Comparison of ENCODE assay signal across 17 mouse cellular contexts in the genomic region with DNA sequence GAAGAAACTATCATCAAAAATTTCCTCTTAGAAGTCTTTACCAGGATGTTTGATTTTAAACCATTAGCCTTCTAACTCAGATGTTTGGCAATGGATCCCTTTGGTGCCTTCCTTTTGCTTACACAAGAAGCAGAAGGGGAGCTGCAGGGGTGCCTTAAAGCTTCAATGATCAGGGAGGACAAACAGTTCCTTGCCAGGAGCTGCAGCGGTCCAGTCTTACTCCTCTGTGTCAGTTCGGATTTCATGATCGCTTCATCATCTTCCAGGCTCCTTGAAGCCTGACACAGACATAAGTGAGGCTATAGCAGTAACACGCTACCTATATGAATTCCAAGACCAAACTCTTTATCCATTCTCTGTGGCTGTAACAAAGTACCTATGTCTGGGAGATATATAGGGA.
"Had no signal": no experiment of that assay in that cellular context is flagged by ENCODE, and none has a peak within 500 bp of the region (broad histone marks: within the 10 kb centered on the region; RNA-seq: fewer than 3 reads in every experiment).

No protein-coding gene starts in this region.

- H3K4me1 ChIP-seq: liver, embryonic 13.5 days; neural tube, embryonic 13.5 days; stomach, embryonic 15.5 days had no signal

- H3K4me2 ChIP-seq: liver, embryonic 13.5 days; midbrain, embryonic 11.5 days; neural tube, embryonic 13.5 days; stomach, embryonic 15.5 days had no signal

- H3K9me3 ChIP-seq: liver, embryonic 13.5 days; stomach, embryonic 15.5 days had no signal

- H3K36me3 ChIP-seq: liver, embryonic 13.5 days; neural tube, embryonic 13.5 days; stomach, embryonic 15.5 days had no signal

- H3K4me3 ChIP-seq: liver, embryonic 13.5 days; myocyte; neural tube, embryonic 13.5 days; stomach, embryonic 15.5 days had no signal

- DNase-seq: kidney, adult 18-20 months; kidney, adult 9 months; kidney, postnatal 14 days; kidney, postnatal 4 days; liver, embryonic 13.5 days; lung, adult 2 months; lung, postnatal 14 days; lung, postnatal 4 days; midbrain, embryonic 14.5 days; retina, postnatal 1 day; right cerebral cortex, postnatal 25 days; spleen, adult 18-20 months; thymus, postnatal 25 days had no signal

- H3K27ac ChIP-seq: liver, embryonic 13.5 days; neural tube, embryonic 13.5 days; stomach, embryonic 15.5 days had no signal

- H3K27me3 ChIP-seq: liver, embryonic 13.5 days; neural tube, embryonic 13.5 days; stomach, embryonic 15.5 days had no signal

- H3K9ac ChIP-seq: liver, embryonic 13.5 days; neural tube, embryonic 13.5 days; stomach, embryonic 15.5 days had no signal
